Mouse (Mus musculus) testis, adult 2 months (tissue): ENCODE measurements at regions not wholly inside any gene's neighbourhood (a gene's known extent, or its start where the extent isn't known, plus 50 kb on each side); places are given as distances from the start of the nearest gene placed in this dataset.
"Not testable (repeated sequence)": the region's sequence is repeated elsewhere in the genome, so short reads cannot be mapped to it uniquely, and the experiment has no call there.

Experiments
- H3K27ac ChIP-seq: fragments of 200-500 bp; 2 replicates; pipeline ENCODE4 v1.5.1; 2012; ENCODE audit warnings: low read depth, low read length; ENCODE audit not compliant: control insufficient read depth, insufficient read depth
- H3K27me3 ChIP-seq: fragments of 200-500 bp; 2 replicates; pipeline ENCODE4 v1.6.1; 2012; ENCODE audit warnings: mild to moderate bottlenecking, low read length, moderate library complexity; ENCODE audit not compliant: control insufficient read depth, insufficient read depth
- H3K36me3 ChIP-seq: fragments of 200-500 bp; 2 replicates; pipeline ENCODE4 v1.6.1; 2012; ENCODE audit warnings: mild to moderate bottlenecking, low read length; ENCODE audit not compliant: control insufficient read depth, insufficient read depth
- H3K4me1 ChIP-seq: fragments of 200-500 bp; 2 replicates; pipeline ENCODE4 v1.6.1; 2012; ENCODE audit warnings: low read length; ENCODE audit not compliant: control insufficient read depth, insufficient read depth
- H3K4me3 ChIP-seq: fragments of 200-500 bp; 2 replicates; pipeline ENCODE4 v1.5.1; 2012; ENCODE audit warnings: low read depth, mild to moderate bottlenecking, low read length, moderate library complexity, mixed read lengths; ENCODE audit not compliant: control insufficient read depth
- CTCF ChIP-seq: fragments of 200-500 bp; IDR thresholded peaks from 2 replicates; pipeline ENCODE4 v1.5.1; 2012; ENCODE audit warnings: low read depth, mild to moderate bottlenecking, inconsistent platforms, low read length, moderate library complexity; ENCODE audit not compliant: control insufficient read depth, insufficient read depth, insufficient replicate concordance
- POLR2A ChIP-seq: fragments of 200-500 bp; IDR thresholded peaks from 2 replicates; pipeline ENCODE4 v1.6.1; 2012; ENCODE audit warnings: low read depth, mild to moderate bottlenecking, inconsistent platforms, low read length, moderate library complexity; ENCODE audit not compliant: control insufficient read depth

DNA sequence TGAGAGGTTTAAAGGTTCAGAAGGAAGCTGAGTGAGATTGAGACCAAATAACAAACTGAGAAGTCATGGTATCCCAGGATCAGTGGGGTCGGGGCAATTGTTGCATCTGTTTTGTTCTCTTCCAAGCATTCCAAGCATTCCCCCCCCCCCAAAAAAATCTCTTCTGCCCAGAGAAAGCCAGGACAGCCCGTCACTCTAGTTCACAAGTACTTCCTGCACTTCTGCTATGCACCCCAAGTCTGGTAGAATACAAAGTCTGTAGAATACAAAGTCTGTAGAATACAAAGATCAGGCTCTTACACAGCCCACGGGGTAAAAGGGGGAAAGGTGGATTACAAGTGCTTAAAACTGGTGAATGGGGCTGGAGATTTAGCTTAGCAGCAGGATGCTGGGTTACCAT is 99.5 kb upstream of the Rad23b start:
- Histone ChIP-seq H3K36me3 (no peaks in the 10 kb centered on the region), H3K4me3 (no peak overlapping the region), H3K27me3 (no peaks in the 10 kb centered on the region), H3K27ac (no peak overlapping the region), H3K4me1 (no peaks in the 10 kb centered on the region)
- no peak for TF ChIP-seq CTCF
- no peak for TF ChIP-seq POLR2A

DNA sequence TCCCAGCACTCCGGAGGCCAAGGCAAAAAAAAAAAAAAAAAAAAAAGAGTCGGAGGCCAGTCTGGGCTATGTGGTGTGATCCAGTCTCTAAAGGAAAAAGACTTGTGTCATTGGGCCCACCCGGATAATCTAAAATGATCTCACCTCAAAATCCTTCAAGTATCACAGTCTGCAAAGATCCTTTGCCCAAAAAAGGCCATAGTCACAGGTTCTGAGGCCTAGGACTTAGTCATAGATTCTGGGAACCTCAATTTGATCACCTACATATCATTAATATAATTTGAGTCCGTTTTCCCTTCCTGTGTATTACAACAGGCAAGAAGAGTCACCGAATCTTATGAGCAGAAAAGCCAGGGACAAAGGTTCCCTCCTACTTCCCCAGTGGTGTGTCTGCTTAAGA is 98.3 kb upstream of the Rad23b start:
- H3K27me3 ChIP-seq, result no peaks in the 10 kb centered on the region
- no peak overlapping the region for H3K4me3 ChIP-seq
- no peaks in the 10 kb centered on the region for H3K4me1 ChIP-seq
- no peak overlapping the region for H3K27ac ChIP-seq
- no peaks in the 10 kb centered on the region for H3K36me3 ChIP-seq
- TF ChIP-seq CTCF (no peak), POLR2A (no peak)

DNA sequence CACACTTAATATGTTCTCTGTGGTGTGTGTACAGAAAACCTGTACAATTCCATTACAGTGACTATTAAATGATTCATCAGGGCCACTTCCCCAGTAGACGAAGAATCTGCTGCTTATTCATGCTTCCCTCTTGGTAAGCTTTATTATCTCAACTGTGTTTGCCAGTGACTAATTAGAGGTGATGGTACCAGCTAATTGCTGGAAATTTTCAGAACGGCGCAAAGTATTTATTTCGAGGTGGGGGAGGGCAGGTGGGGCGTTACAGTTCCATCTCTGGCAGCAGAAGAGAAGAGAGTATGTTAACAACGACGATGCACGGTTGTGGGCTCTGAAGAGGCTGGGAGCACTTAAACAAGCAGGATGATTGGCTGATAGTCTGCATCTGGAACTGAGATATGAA is 96.1 kb upstream of the Rad23b start:
- TF ChIP-seq CTCF, result no peak
- TF ChIP-seq POLR2A, result no peak
- H3K36me3 ChIP-seq, result no peaks in the 10 kb centered on the region

DNA sequence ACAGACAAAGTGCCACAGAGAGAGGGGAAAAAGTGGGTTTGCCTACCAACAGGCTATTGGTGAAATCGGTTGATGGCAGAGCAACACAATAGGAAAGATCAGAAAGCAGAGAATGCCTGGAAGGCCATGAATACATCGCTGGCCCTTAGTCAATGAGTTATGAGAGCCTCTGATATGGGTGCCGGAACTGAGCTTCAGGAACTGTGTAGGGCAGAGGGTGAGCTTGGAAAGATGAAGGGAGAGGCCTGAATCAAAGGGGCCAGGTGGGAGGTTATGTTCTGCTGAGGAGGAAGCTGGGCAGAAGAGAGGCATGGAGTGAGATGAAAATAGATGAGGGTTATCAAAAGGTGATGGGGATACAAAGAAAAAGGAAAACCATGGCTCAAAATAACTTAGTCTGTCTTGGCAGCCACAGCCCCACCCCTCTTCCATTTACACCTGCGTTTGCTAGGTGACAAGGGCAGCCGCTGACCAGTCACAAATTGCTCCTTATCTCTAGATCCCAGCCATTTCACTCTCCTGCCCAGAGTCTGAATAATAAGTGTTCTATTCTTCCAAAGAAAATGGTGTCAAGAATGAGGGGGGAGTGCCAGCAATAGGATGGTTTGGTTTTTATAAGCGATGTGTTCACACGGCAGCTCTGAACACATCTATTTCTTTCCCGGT is 77.7 kb upstream of the Rad23b start:
- H3K27ac ChIP-seq, result no peak overlapping the region
- TF ChIP-seq POLR2A (no peak), CTCF (no peak)
- no peaks in the 10 kb centered on the region for H3K4me1 ChIP-seq
- no peaks in the 10 kb centered on the region for H3K27me3 ChIP-seq
- H3K36me3 ChIP-seq, result no peaks in the 10 kb centered on the region
- no peak overlapping the region for H3K4me3 ChIP-seq

More for the DNA sequence above, 96.1 kb upstream of the Rad23b start:
- Histone ChIP-seq H3K27ac (no peak overlapping the region), H3K27me3 (no peaks in the 10 kb centered on the region), H3K4me1 (no peaks in the 10 kb centered on the region), H3K4me3 (no peak overlapping the region)

DNA sequence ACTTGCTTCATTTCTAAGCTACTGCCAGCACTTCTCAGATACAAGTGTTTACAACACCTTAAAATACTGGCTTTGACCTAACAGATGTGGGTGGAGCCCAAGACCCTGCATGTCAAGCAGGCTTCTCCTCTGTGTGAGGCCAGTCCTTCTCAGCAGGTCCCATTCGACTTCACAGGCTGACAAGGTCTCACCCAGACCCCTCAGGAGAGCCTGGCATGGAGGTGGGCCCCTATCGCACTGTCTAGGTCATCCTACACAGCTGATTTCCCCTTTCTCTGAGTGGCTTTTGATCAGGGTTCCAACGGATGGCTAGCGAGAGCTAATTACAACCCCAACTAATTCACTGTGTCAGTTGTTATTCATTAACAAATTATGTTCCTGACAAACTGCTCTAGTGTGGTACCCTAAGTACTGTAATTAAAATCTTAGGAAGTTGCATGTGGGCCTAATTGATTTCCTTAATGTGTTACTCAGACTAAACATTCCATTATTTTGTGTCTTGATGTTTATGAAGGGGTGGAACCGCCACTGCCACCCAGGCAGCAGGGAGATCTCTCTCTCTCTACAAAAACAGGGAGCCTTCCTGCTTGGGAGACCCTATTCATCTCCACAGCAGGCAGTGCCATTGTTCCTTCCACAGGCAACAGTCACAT is 73.4 kb upstream of the Rad23b start:
- Histone ChIP-seq H3K4me1 (peaks cover under 1% of the 10 kb centered on the region), H3K27me3 (no peaks in the 10 kb centered on the region), H3K4me3 (no peak overlapping the region), H3K36me3 (no peaks in the 10 kb centered on the region), H3K27ac (no peak overlapping the region)
- TF ChIP-seq CTCF, result no peak
- no peak for TF ChIP-seq POLR2A

DNA sequence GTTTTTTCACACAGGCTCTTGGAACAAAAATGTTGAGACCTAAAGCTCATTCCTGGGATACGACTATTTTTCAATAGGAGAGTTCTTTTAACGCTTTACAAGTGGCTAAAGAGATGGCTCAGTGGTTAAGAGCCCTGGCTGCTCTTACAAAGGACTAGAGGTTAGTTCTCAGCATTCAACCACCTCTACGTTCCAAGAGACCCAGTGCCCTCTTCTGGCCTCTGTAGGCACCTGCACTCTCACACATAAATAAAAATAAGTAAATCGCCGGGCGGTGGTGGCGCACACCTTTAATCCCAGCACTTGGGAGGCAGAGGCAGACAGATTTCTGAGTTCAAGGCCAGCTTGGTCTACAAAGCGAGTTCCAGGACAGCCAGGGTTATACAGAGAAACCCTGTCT is 70.5 kb upstream of the Rad23b start:
- H3K27ac ChIP-seq, H3K36me3 ChIP-seq, H3K27me3 ChIP-seq, H3K4me3 ChIP-seq, H3K4me1 ChIP-seq: not testable (repeated sequence)

DNA sequence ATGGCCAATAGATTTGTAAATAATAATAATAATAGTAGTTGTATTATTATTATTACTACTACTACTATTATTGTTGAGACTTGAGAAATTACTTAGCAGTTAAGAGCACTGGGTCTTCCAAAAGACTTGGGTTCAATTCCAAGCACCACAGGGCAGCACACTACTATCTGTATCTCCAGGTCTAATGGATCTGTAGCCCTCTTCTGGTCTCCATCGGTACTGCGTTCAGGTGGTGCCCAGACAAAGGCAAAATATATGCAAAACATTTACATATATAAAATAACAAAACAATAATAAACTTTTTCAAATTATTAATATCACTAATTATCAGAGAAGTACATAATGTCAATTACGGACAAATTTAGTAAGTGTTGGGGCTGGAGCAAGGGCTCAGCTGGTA is 69.1 kb upstream of the Rad23b start:
- TF ChIP-seq CTCF (no peak), POLR2A (no peak)
- H3K4me1 ChIP-seq, result peaks cover 4% of the 10 kb centered on the region
- no peaks in the 10 kb centered on the region for H3K27me3 ChIP-seq
- no peaks in the 10 kb centered on the region for H3K36me3 ChIP-seq
- no peak overlapping the region for H3K27ac ChIP-seq
- H3K4me3 ChIP-seq, result no peak overlapping the region

DNA sequence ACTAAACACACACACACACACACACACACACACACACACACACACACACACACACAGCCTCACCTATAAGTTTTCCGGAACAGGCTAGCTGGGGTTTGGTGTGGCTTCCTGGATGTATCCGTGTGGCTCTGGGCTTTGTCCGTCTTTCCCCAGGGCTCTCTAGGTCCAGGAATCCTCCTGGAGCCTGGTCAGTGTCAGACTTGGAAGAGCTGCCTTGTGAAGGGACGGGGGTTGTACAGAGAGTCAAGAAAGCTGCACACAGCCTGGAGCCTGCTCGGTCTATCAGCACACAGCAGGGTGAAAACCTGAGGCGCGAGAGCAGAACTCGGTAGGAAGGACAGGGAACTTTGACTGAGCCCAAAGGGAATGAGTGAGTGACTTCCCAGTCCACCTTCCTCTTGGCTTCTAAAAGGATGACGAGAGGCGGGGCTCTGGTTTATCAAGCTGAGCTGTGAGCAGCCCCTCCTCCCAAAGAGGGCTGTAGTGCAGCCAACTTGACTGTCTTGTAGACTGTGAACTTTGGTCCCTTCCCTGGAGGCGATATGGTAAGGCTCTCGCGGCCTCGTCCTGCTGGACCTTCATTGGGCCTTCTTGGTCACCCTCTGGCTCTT is 68.3 kb upstream of the Rad23b start:
- H3K4me3 ChIP-seq, result no peak overlapping the region
- no peaks in the 10 kb centered on the region for H3K36me3 ChIP-seq
- H3K27me3 ChIP-seq, result no peaks in the 10 kb centered on the region
- H3K27ac ChIP-seq, result no peak overlapping the region
- no peak for TF ChIP-seq CTCF
- H3K4me1 ChIP-seq, result peaks cover 4% of the 10 kb centered on the region
